Mouse (Mus musculus) CD4-positive, CD25-positive, alpha-beta regulatory T cell, adult 9 weeks (primary cell): ENCODE measurements around the gene Olfr686. TPM values are rescaled to one million over a fixed set of nuclear protein-coding genes. Genes with fewer than 3 reads are reported as not detected.

Experiments
- polyA plus RNA-seq: library from polyadenylated mRNA; unstranded; fragments of 100-300 nt; shearing (Covaris generic); gene quantifications from one replicate; pipeline ENCODE4 v1.2.1, GENCODE M21; 2017

Gene Olfr686
- not detected for polyA plus RNA-seq

DNA sequence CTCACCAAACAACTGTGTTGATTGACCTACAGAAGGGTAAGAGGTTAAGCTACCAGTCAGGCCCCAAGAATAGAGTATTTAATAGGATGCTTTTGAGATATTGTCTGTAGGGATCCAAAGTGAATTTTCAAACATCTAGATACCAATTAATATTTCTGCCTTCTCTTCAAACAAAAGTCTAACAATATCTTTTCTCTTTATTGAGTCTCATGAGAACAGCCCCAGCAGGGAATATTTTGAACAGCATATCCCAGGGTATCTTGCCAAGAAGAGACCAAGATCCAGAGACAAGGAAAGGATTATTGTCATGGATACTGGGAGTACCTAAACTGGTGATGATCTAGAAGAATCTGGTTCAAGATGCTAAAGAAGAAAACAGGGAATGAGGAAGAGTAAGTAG lies at the start of gene Olfr686:
Gene Olfr686, minus strand, starts transcription at position 101 of the 400 bp plus-strand sequence.

DNA sequence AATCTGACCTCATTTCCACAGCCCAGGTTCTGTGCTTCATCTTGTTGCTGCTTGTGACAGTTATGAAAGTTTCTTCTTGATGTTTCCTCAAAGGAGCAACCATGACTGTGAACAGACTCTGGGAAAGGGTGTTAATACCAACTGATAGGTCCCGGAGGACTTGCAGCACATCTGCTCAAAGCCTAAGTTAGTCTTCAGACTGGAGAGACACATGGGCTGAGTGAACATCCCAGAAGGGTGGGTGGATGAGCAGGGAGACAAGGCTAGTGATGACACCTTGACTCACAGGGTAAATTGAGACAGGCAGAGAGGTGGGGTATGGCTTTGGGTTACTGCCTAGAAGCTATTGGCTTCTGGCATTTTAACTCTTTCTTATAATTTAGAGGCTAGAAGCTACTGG lies 21.4 kb downstream of the Olfr686 start, which contains the start of gene Olfr685:
Gene Olfr685, minus strand, starts transcription at position 101 of the 400 bp plus-strand sequence.

DNA sequence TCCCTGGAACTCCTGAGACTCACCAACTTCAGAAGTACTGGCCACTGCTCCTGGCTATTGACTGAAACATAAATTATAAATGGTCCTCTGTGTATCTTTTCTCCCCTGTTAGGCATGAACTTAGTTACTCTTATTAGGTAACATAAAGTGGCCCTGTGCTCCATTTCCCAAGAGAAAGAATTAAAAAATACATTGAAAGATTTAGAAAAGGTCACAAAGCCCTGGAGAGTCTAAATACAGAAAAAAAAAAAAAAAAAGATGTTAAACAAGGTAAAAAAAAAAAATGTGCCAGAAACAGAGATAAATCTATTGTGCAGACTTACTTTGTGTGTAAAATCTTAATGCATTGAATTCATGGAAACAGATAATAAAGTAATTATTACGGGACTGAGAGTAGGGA lies 43.7 kb downstream of the Olfr686 start, which contains the start of gene Olfr684:
Gene Olfr684, minus strand, starts transcription at position 101 of the 400 bp plus-strand sequence.

Other genes starting within 250 kb of the Olfr686 start
- not detected for gene Olfr670, start 244.9 kb downstream of the Olfr686 start, polyA plus RNA-seq
- gene Olfr671, start 228.4 kb downstream of the Olfr686 start, polyA plus RNA-seq, result not detected
- gene Olfr672, start 205.5 kb downstream of the Olfr686 start, polyA plus RNA-seq, result not detected
- gene Olfr675, start 179.0 kb downstream of the Olfr686 start, polyA plus RNA-seq, result not detected
- not detected for gene Olfr676, start 174.8 kb downstream of the Olfr686 start, polyA plus RNA-seq
- not detected for gene Olfr677, start 156.1 kb downstream of the Olfr686 start, polyA plus RNA-seq
- not detected for gene Olfr678, start 143.0 kb downstream of the Olfr686 start, polyA plus RNA-seq
- not detected for gene Olfr679, start 126.3 kb downstream of the Olfr686 start, polyA plus RNA-seq
- not detected for gene Olfr680-ps1, start 114.7 kb downstream of the Olfr686 start, polyA plus RNA-seq
- not detected for gene Olfr681, start 90.6 kb downstream of the Olfr686 start, polyA plus RNA-seq
- gene Olfr683, start 60.5 kb downstream of the Olfr686 start, polyA plus RNA-seq, result not detected
- not detected for gene Olfr684, start 43.8 kb downstream of the Olfr686 start, polyA plus RNA-seq
- gene Olfr685, start 21.5 kb downstream of the Olfr686 start, polyA plus RNA-seq, result not detected
- gene Olfr688, start 80.6 kb upstream of the Olfr686 start, polyA plus RNA-seq, result not detected
- 0.09 TPM for gene Olfr689, start 103.7 kb upstream of the Olfr686 start, polyA plus RNA-seq
- gene Olfr690, start 126.6 kb upstream of the Olfr686 start, polyA plus RNA-seq, result not detected
- not detected for gene Olfr691, start 134.8 kb upstream of the Olfr686 start, polyA plus RNA-seq
- not detected for gene Olfr692, start 160.7 kb upstream of the Olfr686 start, polyA plus RNA-seq
- gene Gm5901, start 167.6 kb upstream of the Olfr686 start, polyA plus RNA-seq, result not detected
- 26.9 TPM for gene Fam160a2, start 192.6 kb upstream of the Olfr686 start, polyA plus RNA-seq
- gene Cnga4, start 197.1 kb upstream of the Olfr686 start, polyA plus RNA-seq, result not detected
- not detected for gene Cckbr, start 218.2 kb upstream of the Olfr686 start, polyA plus RNA-seq